In genomic region chr6:57798986-57799385, GRCm38 (mm10) we compare ENCODE assay signal across 17 mouse cellular contexts. TPM values are rescaled to one million over a fixed set of nuclear protein-coding genes. Genes with fewer than 3 reads are reported as not detected.
"Had no signal": no experiment of that assay in that cellular context is flagged by ENCODE, and none has a peak within 500 bp of the region (broad histone marks: within the 10 kb centered on the region; RNA-seq: fewer than 3 reads in every experiment).

No protein-coding gene starts in this region.

- DNase-seq: kidney, adult 8-10 months; kidney, postnatal 25 days; layer of hippocampus, adult 9-11 months; layer of hippocampus, postnatal 36 days; lung, adult 18-20 months; lung, postnatal 36 days; midbrain, embryonic 14.5 days; thymus, postnatal 4 days had no signal

- H3K27ac ChIP-seq: limb, embryonic 13.5 days; liver, embryonic 14.5 days; neural tube, embryonic 12.5 days; stomach, postnatal 0 days had no signal

- H3K4me3 ChIP-seq: limb, embryonic 13.5 days; neural tube, embryonic 12.5 days had no signal

RNA-seq across cellular contexts. Expression of gene Vmn1r21, which starts 51.2 kb away (rescaled TPM):
- total RNA-seq: layer of hippocampus, postnatal 36 days; left cerebral cortex, postnatal 36 days; liver, adult 2 months; megakaryocyte progenitor cell, adult 5-6 weeks; monocyte, adult 5-6 weeks; neutrophil, adult 5-6 weeks had no signal
